Mouse (Mus musculus): ENCODE measurements around the gene Aff3. TPM values are rescaled to one million over a fixed set of nuclear protein-coding genes. Genes with fewer than 3 reads are reported as not detected.

The Aff3 gene
- polyA plus RNA-seq, 1 experiment from 2014 or later: 29.5 TPM

DNA sequence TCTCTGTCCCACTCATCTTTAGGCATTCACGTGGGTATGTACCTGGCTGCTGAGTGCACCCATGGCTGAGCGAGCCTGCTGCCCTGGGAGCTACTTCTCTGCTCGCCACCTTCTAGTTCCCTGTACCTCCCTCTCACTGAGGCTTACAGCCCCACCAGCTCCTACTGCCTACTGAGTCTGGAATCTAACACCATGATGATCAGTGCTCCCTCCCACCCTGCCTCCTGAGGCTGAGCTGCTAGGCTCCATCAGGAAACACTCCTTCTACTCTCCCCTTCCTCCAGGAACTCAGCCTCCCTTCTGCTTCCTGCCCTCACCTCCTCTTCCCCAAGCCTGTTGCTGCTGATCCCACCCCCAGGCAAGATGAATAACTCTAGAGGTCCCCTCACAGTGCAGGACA, 215.9 kb downstream of the Aff3 start:
- Histone ChIP-seq H3K4me1 (replicated peaks; ENCODE audit: control insufficient read depth, insufficient read depth, low read length) (peaks cover 42% of the 10 kb centered on the region), H3K4me3 (replicated peaks; ENCODE audit: low read length) (no peak overlapping the region), H3K4me2 (replicated peaks) (no peak overlapping the region), H3K9me3 (ENCODE audit: control insufficient read depth, low read length) (no peaks in the 10 kb centered on the region), H3K36me3 (replicated peaks; ENCODE audit: control insufficient read depth, insufficient read depth) (no peaks in the 10 kb centered on the region), H3K27ac (no peak overlapping the region), H3K9ac (no peak overlapping the region), H3K27me3 (ENCODE audit: control insufficient read depth, insufficient read depth, low read length) (no peaks in the 10 kb centered on the region)
- ATAC-seq (ENCODE audit: low FRiP score) (no peak), DNase-seq (ENCODE audit: low spot score) (no peak)
- 77% methylated on average over 3 of the region's 3 CpGs for WGBS

DNA sequence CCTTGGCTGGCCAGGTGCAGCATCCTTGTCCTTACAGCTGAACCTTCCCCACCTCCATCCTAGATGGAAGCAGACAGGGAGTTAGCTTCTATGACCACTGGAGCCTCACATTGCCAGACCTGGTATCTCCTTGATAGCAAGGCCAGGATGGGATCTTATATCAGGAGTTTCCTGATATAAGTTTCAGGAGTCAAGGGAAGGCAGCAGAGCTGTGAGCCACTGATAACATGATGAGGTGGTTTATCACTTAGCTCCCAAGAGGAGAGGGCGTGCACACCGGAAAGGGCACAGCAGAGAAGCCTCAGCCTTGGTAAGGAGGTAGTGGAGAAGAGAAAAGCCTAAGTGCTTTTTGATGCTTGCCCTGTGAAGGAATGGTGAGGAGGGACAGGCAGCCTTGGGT, 217.2 kb downstream of the Aff3 start:
- H3K27ac ChIP-seq: no peak overlapping the region
- no peak overlapping the region for H3K9ac ChIP-seq
- no peaks in the 10 kb centered on the region for H3K9me3 ChIP-seq (ENCODE audit: control insufficient read depth, low read length)
- ATAC-seq (ENCODE audit: low FRiP score) (no peak), DNase-seq (ENCODE audit: low spot score) (no peak)
- peaks cover 45% of the 10 kb centered on the region for H3K4me1 ChIP-seq (replicated peaks; ENCODE audit: control insufficient read depth, insufficient read depth, low read length)
- WGBS: 79% methylated on average over 2 of the region's 2 CpGs
- no peaks in the 10 kb centered on the region for H3K27me3 ChIP-seq (ENCODE audit: control insufficient read depth, insufficient read depth, low read length)
- no peaks in the 10 kb centered on the region for H3K36me3 ChIP-seq (replicated peaks; ENCODE audit: control insufficient read depth, insufficient read depth)
- H3K4me3 ChIP-seq (replicated peaks; ENCODE audit: low read length): no peak overlapping the region
- H3K4me2 ChIP-seq (replicated peaks): no peak overlapping the region

- Histone ChIP-seq H3K9me3 (ENCODE audit: control insufficient read depth, low read length) (no peaks in the 10 kb centered on the region), H3K4me3 (replicated peaks; ENCODE audit: low read length) (no peak overlapping the region)
Observed at GRCm38 (mm10) chr1:38446152-38446820, 218.5 kb downstream of the Aff3 start.

DNA sequence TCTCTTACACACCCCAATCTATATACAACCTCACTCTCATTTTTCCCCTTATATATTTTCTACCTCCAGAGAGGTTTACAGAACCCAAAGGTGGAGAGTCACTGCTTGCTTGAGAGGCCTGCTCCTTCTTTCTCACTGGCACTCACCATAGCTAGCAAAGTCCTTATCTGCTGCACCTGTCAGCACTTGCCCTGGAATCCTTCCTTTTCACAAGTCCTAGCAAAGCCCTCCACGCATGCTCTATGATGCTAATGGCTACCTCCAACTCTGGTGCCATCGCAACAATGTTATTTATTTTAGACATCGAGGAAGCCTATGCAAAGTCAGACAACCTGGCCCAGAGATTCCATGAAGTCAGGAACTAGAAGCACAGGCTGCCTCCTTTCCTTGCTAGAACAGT, 221.9 kb downstream of the Aff3 start:
- 87% methylated on average over 3 of the region's 3 CpGs for WGBS
- Histone ChIP-seq H3K9me3 (ENCODE audit: control insufficient read depth, low read length) (no peaks in the 10 kb centered on the region), H3K27me3 (ENCODE audit: control insufficient read depth, insufficient read depth, low read length) (no peaks in the 10 kb centered on the region), H3K27ac (no peak overlapping the region), H3K4me2 (replicated peaks) (no peak overlapping the region), H3K9ac (no peak overlapping the region), H3K4me3 (replicated peaks; ENCODE audit: low read length) (no peak overlapping the region), H3K4me1 (replicated peaks; ENCODE audit: control insufficient read depth, insufficient read depth, low read length) (peaks cover 57% of the 10 kb centered on the region), H3K36me3 (replicated peaks; ENCODE audit: control insufficient read depth, insufficient read depth) (no peaks in the 10 kb centered on the region)
- DNase-seq (ENCODE audit: low spot score) (no peak), ATAC-seq (ENCODE audit: low FRiP score) (no peak)

More at GRCm38 (mm10) chr1:38446152-38446820, 218.5 kb downstream of the Aff3 start:
- Histone ChIP-seq H3K4me2 (replicated peaks) (no peak overlapping the region), H3K36me3 (replicated peaks; ENCODE audit: control insufficient read depth, insufficient read depth) (no peaks in the 10 kb centered on the region), H3K27me3 (ENCODE audit: control insufficient read depth, insufficient read depth, low read length) (no peaks in the 10 kb centered on the region), H3K4me1 (replicated peaks; ENCODE audit: control insufficient read depth, insufficient read depth, low read length) (peaks cover 49% of the 10 kb centered on the region), H3K9ac (no peak overlapping the region), H3K27ac (peak overlapping the region; percentile 51; the same call in 1 of the 2 replicates)
- ATAC-seq (ENCODE audit: low FRiP score) (no peak), DNase-seq (ENCODE audit: low spot score) (no peak)
- 54% methylated on average over 12 of the region's 12 CpGs for WGBS

DNA sequence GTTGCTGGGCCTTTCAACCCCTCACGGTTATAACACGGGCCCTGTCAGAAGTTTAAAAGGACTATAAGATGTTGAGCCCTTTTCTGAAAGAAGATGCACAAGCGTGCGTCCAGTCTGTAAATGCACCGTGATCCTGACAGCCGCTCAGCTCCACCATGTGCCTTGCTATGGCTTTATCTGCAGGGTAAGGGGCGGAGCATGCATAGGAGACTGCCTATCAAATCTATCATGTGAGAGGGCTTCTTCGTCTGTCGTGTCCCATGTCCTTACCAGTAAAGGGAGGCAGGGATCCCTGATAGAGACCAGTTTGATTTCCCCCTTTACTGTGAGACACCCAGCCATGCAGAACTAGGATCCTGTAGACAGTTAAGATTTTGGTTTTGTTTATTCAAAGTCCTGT, 222.3 kb downstream of the Aff3 start:
- no peaks in the 10 kb centered on the region for H3K27me3 ChIP-seq (ENCODE audit: control insufficient read depth, insufficient read depth, low read length)
- WGBS: 53% methylated on average over 9 of the region's 9 CpGs
- no peak overlapping the region for H3K9ac ChIP-seq
- no peaks in the 10 kb centered on the region for H3K36me3 ChIP-seq (replicated peaks; ENCODE audit: control insufficient read depth, insufficient read depth)
- no peaks in the 10 kb centered on the region for H3K9me3 ChIP-seq (ENCODE audit: control insufficient read depth, low read length)
- ATAC-seq (ENCODE audit: low FRiP score) (no peak), DNase-seq (ENCODE audit: low spot score) (no peak)
- no peak overlapping the region for H3K4me3 ChIP-seq (replicated peaks; ENCODE audit: low read length)
- H3K27ac ChIP-seq: no peak overlapping the region
- H3K4me1 ChIP-seq (replicated peaks; ENCODE audit: control insufficient read depth, insufficient read depth, low read length): peaks cover 61% of the 10 kb centered on the region
- H3K4me2 ChIP-seq (replicated peaks): no peak overlapping the region

- no peak for ATAC-seq (ENCODE audit: low FRiP score)
- no peak overlapping the region for H3K4me3 ChIP-seq (replicated peaks; ENCODE audit: low read length)
Observed at GRCm38 (mm10) chr1:38441800-38442199, 223.0 kb downstream of the Aff3 start.

DNA sequence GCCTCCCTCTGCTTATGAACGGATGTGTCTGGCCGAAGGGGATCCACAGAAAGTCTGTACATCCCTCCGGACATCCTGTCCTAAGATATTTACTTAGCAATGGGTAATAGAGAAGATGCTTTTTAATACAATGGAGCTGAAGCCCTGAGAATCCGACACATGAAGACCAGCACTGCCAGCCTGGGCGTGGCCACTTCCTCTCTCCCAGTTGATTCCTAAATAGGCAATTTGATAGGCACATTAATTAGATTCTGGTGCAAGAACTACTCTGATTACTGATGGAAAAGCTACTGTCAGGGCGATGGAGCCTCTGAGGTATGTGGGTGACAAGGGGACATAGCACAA, 224.3 kb downstream of the Aff3 start:
- ATAC-seq (ENCODE audit: low FRiP score) (no peak), DNase-seq (ENCODE audit: low spot score) (no peak)
- peak overlapping the region; percentile 79 for H3K27ac ChIP-seq
- peak overlapping the region; percentile 6; the same call in 1 of the 2 replicates for H3K9ac ChIP-seq
- 45% methylated on average over 6 of the region's 6 CpGs for WGBS
- H3K9me3 ChIP-seq (ENCODE audit: control insufficient read depth, low read length): no peaks in the 10 kb centered on the region
- H3K4me3 ChIP-seq (replicated peaks; ENCODE audit: low read length): no peak overlapping the region
- H3K36me3 ChIP-seq (replicated peaks; ENCODE audit: control insufficient read depth, insufficient read depth): no peaks in the 10 kb centered on the region
- H3K27me3 ChIP-seq (ENCODE audit: control insufficient read depth, insufficient read depth, low read length): no peaks in the 10 kb centered on the region
- peaks cover 63% of the 10 kb centered on the region for H3K4me1 ChIP-seq (replicated peaks; ENCODE audit: control insufficient read depth, insufficient read depth, low read length)
- no peak overlapping the region for H3K4me2 ChIP-seq (replicated peaks)

More at GRCm38 (mm10) chr1:38441800-38442199, 223.0 kb downstream of the Aff3 start:
- WGBS: 55% methylated on average over 2 of the region's 2 CpGs
- Histone ChIP-seq H3K36me3 (replicated peaks; ENCODE audit: control insufficient read depth, insufficient read depth) (no peaks in the 10 kb centered on the region), H3K4me1 (replicated peaks; ENCODE audit: control insufficient read depth, insufficient read depth, low read length) (peaks cover 65% of the 10 kb centered on the region), H3K9ac (no peak overlapping the region), H3K4me2 (replicated peaks) (no peak overlapping the region), H3K27ac (peak overlapping the region; percentile 27; the same call in 1 of the 2 replicates), H3K9me3 (ENCODE audit: control insufficient read depth, low read length) (no peaks in the 10 kb centered on the region), H3K27me3 (ENCODE audit: control insufficient read depth, insufficient read depth, low read length) (no peaks in the 10 kb centered on the region)
- no peak for DNase-seq (ENCODE audit: low spot score)

GRCm38 (mm10) chr1:38439751-38440470, 224.8 kb downstream of the Aff3 start:
- Histone ChIP-seq H3K27me3 (ENCODE audit: control insufficient read depth, insufficient read depth, low read length) (no peaks in the 10 kb centered on the region), H3K4me2 (replicated peaks) (peak overlapping the region; percentile 24), H3K9ac (peak overlapping the region; percentile 6; the same call in 1 of the 2 replicates), H3K9me3 (ENCODE audit: control insufficient read depth, low read length) (no peaks in the 10 kb centered on the region), H3K36me3 (replicated peaks; ENCODE audit: control insufficient read depth, insufficient read depth) (no peaks in the 10 kb centered on the region), H3K4me3 (replicated peaks; ENCODE audit: low read length) (no peak overlapping the region), H3K4me1 (replicated peaks; ENCODE audit: control insufficient read depth, insufficient read depth, low read length) (peaks cover 62% of the 10 kb centered on the region), H3K27ac (peak overlapping the region; percentile 79)
- DNase-seq (ENCODE audit: low spot score) (peak; percentile 58), ATAC-seq (ENCODE audit: low FRiP score) (peak; percentile 74)
- WGBS: 16% methylated on average over 4 of the region's 4 CpGs

DNA sequence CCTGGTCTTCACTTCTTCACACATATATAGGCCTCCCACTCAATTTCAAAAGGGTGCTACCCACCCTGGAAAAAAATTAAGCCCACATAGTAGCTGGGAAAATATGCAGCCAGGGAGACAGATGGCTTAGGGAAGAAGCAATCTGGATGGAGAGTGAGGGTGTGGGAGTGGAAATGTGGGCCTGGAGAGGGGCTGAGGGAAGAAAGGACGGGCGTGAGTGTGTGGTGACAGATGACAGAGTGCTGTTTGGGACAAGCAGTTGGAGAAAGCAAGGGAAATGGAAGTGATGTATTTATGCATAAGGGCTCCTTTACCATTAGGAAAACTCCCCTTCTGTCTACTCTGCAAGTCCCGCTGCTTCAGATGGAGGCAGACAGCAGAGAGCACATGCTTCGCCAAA, 226.3 kb downstream of the Aff3 start:
- H3K4me1 ChIP-seq (replicated peaks; ENCODE audit: control insufficient read depth, insufficient read depth, low read length): peaks cover 59% of the 10 kb centered on the region
- H3K9me3 ChIP-seq (ENCODE audit: control insufficient read depth, low read length): no peaks in the 10 kb centered on the region
- DNase-seq (ENCODE audit: low spot score): no peak
- H3K27ac ChIP-seq: peak overlapping the region; percentile 79
- peak overlapping the region; percentile 6; the same call in 1 of the 2 replicates for H3K9ac ChIP-seq
- H3K36me3 ChIP-seq (replicated peaks; ENCODE audit: control insufficient read depth, insufficient read depth): no peaks in the 10 kb centered on the region
- H3K4me2 ChIP-seq (replicated peaks): peak overlapping the region; percentile 19
- 13% methylated on average over 4 of the region's 4 CpGs for WGBS
- no peaks in the 10 kb centered on the region for H3K27me3 ChIP-seq (ENCODE audit: control insufficient read depth, insufficient read depth, low read length)
- ATAC-seq (ENCODE audit: low FRiP score): peak; percentile 38; the same call in 1 of the 2 replicates
- H3K4me3 ChIP-seq (replicated peaks; ENCODE audit: low read length): no peak overlapping the region

Data from hindbrain, embryonic 14.5 days (tissue).